Mouse (Mus musculus) embryonic facial prominence, embryonic 11.5 days (tissue): ENCODE results near the gene Tnxb. TPM values are rescaled to one million over a fixed set of nuclear protein-coding genes. Genes with fewer than 3 reads are reported as not detected.

Experiments
- ATAC-seq: fragments of 200-750 bp; cut with Nextera tagmentation; replicated peaks from 2 replicates; pipeline ENCODE4 v1.8.0; 2017; ENCODE audit warnings: low read depth; ENCODE audit not compliant: insufficient number of reproducible peaks, low FRiP score, low TSS enrichment
- DNase-seq: peaks from one replicate; pipeline ENCODE4 v3.0.0-alpha.2; 2015; ENCODE audit warnings: low spot score
- H3K27ac ChIP-seq: fragments of 300-500 bp; sonication (generic); replicated peaks from 2 replicates; pipeline ENCODE4 v1.5.1; 2014; ENCODE audit warnings: mild to moderate bottlenecking, low read depth, low read length, control low read depth
- H3K27me3 ChIP-seq: fragments of 300-500 bp; sonication (generic); 2 replicates; pipeline ENCODE4 v1.6.1; 2014; ENCODE audit warnings: mild to moderate bottlenecking, low read length, moderate library complexity, mixed read lengths; ENCODE audit not compliant: control insufficient read depth, insufficient read depth
- H3K36me3 ChIP-seq: fragments of 300-500 bp; sonication (generic); replicated peaks from 2 replicates; pipeline ENCODE4 v1.6.1; 2014; ENCODE audit warnings: low read depth, mild to moderate bottlenecking, low read length, moderate library complexity, mixed read lengths; ENCODE audit not compliant: control insufficient read depth, insufficient read depth
- H3K4me1 ChIP-seq: fragments of 300-500 bp; sonication (generic); 2 replicates; pipeline ENCODE4 v1.6.1; 2014; ENCODE audit warnings: low read length, mixed read lengths; ENCODE audit not compliant: control insufficient read depth, insufficient read depth
- H3K4me2 ChIP-seq: fragments of 300-500 bp; sonication (generic); 2 replicates; pipeline ENCODE4 v1.6.1; 2014; ENCODE audit warnings: low read depth, mild to moderate bottlenecking, control low read depth, low read length, moderate library complexity
- H3K4me3 ChIP-seq: fragments of 300-500 bp; sonication (generic); 2 replicates; pipeline ENCODE4 v1.5.1; 2014; ENCODE audit warnings: low read depth, low read length, control low read depth
- H3K9ac ChIP-seq: fragments of 300-500 bp; sonication (generic); replicated peaks from 2 replicates; pipeline ENCODE4 v1.6.1; 2014; ENCODE audit warnings: mild to moderate bottlenecking, control low read depth, low read length
- H3K9me3 ChIP-seq: fragments of 300-500 bp; sonication (generic); replicated peaks from 2 replicates; pipeline ENCODE4 v1.6.1; 2016; ENCODE audit warnings: mild to moderate bottlenecking, low read length, inconsistent platforms, mixed read lengths; ENCODE audit not compliant: control insufficient read depth
- WGBS: fragments of 180-500 bp; shearing (Covaris S2); extraction: QIAGEN DNeasy Blood & Tissue Kit; methylation state at CpG from one replicate; pipeline ENCODE4 v1.1.7; 2014; 5-methylcytosine and 5-hydroxymethylcytosine counted together
- polyA plus RNA-seq: library from polyadenylated mRNA; unstranded; fragments of >200 nt; fragmentation: Nextera tagmentation; extraction: Ambion mirVana; gene quantifications from 2 replicates; pipeline ENCODE4 v1.2.1, GENCODE M21; 2014

Tnxb gene
- polyA plus RNA-seq, 1 experiment from 2014 or later = not detected

DNA sequence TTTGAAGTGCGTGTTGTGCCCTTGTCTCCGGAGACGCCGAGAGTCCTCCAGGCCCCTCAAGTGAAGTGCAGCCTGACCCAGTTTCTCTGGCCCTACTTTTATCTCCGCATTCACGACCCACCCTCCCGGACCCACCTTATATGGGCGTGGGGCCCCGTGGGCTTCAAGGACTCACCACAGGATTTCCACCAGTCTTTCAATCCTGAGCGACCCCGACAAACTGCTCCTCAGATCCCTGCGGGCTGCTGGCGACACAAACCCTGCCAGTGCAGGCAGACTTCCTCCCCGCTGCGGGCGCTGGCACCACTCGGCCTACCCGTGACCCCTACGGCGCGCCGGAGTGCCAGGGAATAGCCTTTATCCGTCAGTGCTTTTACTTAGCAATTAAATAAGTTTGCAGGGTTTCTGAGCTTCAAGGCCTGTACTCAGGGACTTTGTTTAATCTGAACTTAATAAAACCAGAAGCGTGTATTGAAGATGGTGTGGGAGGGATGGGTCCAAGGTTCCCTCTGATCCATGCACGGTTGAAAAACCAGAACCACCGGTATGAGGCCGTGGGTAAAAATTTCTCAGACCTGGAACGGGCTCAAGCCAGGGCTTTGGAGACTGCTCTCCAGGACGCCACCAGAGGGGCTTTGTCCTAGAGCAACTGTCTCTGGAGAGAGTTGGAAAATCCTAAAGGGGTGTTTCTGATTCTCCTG, 42.2 kb upstream of the Tnxb start, which contains the start of gene Ppt2:
TSS of gene Ppt2 (minus strand) at position 568 of the 701 bp plus-strand sequence.
- ATAC-seq (no peak), DNase-seq (peak; percentile 33)
- no peaks in the 10 kb centered on the region for H3K9me3 ChIP-seq
- peak within 1 kb of the TSS; percentile 74 for H3K9ac ChIP-seq
- no peaks in the 10 kb centered on the region for H3K36me3 ChIP-seq
- H3K27ac ChIP-seq = peak within 1 kb of the TSS; percentile 80
- H3K4me3 ChIP-seq = peak within 1 kb of the TSS; percentile 53
- H3K27me3 ChIP-seq = peaks cover 29% of the 10 kb centered on the region
- 4% methylated on average over 29 of the region's 29 CpGs for WGBS
- peak within 1 kb of the TSS; percentile 92 for H3K4me2 ChIP-seq
- peaks cover 18% of the 10 kb centered on the region for H3K4me1 ChIP-seq

DNA sequence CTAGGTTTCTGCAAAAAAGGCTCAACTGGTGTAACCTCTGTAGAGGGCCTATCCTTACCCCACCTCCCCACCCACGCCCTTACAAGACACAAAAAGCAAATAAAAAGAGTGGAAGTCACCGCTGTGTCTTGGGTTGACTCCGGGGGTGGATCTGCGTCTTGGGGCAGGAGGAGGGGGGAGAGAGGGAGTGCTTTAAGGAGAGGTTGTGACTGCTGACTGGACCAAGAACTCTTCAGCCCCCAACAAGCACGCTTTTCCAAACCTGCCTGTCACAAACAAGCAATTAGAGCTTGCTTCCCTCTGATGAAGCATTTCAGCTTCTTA, 41.7 kb upstream of the Tnxb start:
- Histone ChIP-seq H3K4me2 (peak overlapping the region; percentile 92), H3K27me3 (peaks cover 31% of the 10 kb centered on the region), H3K36me3 (no peaks in the 10 kb centered on the region), H3K4me1 (peaks cover 18% of the 10 kb centered on the region), H3K9me3 (no peaks in the 10 kb centered on the region), H3K4me3 (peak overlapping the region; percentile 53; the same call in 1 of the 2 replicates), H3K27ac (no peak overlapping the region), H3K9ac (peak overlapping the region; percentile 74)
- DNase-seq (no peak), ATAC-seq (no peak)
- 15% methylated on average over 5 of the region's 5 CpGs for WGBS

DNA sequence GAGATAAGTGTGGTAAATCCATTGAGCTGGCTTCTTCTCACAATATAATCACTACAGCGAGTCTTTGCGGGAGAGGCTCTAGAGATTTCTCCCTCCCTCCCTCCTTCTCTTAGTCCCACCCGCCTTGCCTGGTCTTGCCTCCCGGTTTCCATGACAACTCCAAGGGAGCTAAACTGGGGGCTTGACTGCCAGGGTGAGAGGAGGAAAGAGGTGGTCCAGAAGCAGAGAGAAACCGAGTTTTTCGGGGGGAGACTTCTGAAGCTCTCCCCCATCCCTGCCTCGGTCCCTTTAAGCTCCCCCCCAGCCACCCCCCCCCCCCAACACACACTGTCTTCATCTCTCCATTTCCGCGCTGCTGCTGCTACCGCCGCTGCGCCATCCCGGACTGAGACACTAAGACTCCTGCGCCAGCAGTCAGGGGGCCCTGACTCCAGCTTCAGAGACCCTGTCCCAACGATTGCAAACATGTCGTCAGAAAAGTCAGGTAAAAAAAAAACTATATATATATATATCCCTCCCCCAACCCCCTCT, 41.0 kb upstream of the Tnxb start, which contains the start of gene Prrt1:
TSS of gene Prrt1 (plus strand) at position 313 of the 531 bp plus-strand sequence.
- peak; percentile 71 for DNase-seq
- H3K9ac ChIP-seq = peak within 1 kb of the TSS; percentile 74
- ATAC-seq = no peak
- H3K4me1 ChIP-seq = peaks cover 18% of the 10 kb centered on the region
- WGBS = under 1% methylated on average over 16 of the region's 16 CpGs
- no peaks in the 10 kb centered on the region for H3K36me3 ChIP-seq
- peak within 1 kb of the TSS; percentile 53 for H3K4me3 ChIP-seq
- no peak within 1 kb of the TSS for H3K27ac ChIP-seq
- peaks cover 31% of the 10 kb centered on the region for H3K27me3 ChIP-seq
- H3K4me2 ChIP-seq = peak within 1 kb of the TSS; percentile 92
- H3K9me3 ChIP-seq = no peaks in the 10 kb centered on the region

DNA sequence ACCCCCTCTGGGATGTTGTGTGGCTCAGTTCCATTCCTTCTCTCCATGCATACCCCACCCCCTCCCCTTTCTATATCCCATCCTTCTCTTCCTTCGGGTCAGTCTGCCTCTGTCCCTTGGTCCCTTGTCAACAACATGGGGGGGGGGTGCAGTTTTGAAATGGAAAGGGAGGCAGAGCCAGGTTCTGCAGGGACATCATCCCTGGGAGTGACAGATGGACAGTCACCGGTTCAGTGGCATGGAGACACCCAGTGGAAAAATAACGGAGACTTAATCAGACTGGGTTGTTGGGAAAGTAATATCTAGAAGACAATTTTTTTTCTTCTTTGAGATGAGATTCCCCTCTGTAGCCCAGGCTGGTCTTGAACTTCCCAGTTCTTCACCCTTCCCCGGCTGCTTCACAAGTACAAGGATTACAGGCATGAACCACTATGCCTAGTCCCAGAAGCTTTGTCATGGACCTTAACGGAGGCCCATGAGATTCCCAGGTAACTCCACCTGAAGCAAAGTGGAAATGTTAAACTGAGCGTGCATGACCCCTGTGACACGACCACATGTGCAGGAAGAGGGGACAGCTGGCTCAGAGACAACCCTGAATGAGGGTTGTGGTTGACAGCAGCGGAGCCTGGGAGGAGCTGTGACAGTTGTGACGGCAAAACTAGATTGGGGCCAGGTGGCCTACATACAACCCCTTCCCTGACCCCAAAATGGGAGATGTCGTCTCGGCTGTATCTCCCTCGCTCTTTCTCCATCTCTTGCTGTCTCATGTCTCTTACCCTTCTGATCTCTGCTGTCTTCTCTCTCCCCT, 40.3 kb upstream of the Tnxb start:
- Histone ChIP-seq H3K27ac (no peak overlapping the region), H3K9me3 (no peaks in the 10 kb centered on the region), H3K27me3 (peaks cover 31% of the 10 kb centered on the region), H3K4me2 (peak overlapping the region; percentile 32; the same call in 1 of the 2 replicates), H3K4me3 (peak overlapping the region; percentile 22; the same call in 1 of the 2 replicates), H3K9ac (no peak overlapping the region), H3K36me3 (no peaks in the 10 kb centered on the region), H3K4me1 (peaks cover 18% of the 10 kb centered on the region)
- no peak for ATAC-seq
- DNase-seq = no peak
- 11% methylated on average over 12 of the region's 12 CpGs for WGBS

DNA sequence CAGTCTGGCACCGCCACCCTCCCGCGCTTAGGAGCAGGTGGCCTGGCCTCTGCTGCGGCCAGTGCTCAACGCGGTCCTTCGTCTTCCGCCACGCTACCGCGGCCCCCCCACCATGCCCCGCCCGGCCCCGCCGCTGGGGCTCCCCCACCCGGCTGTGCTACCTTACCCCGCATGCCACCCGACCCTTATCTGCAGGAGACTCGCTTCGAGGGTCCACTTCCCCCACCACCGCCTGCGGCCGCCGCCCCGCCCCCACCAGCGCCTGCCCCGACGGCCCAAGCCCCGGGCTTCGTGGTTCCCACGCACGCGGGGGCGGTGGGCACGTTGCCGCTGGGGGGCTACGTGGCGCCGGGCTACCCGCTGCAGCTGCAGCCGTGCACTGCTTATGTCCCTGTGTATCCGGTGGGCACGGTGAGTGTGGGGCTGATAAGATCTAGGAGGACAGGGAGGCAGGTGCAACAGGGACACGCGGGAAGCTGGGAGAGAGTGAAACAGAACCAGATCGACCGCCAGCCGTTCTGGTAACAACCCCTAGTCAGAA, 39.5 kb upstream of the Tnxb start:
- no peak overlapping the region for H3K27ac ChIP-seq
- peaks cover 31% of the 10 kb centered on the region for H3K27me3 ChIP-seq
- peak overlapping the region; percentile 28 for H3K9ac ChIP-seq
- peaks cover 18% of the 10 kb centered on the region for H3K4me1 ChIP-seq
- ATAC-seq (no peak), DNase-seq (no peak)
- H3K36me3 ChIP-seq = no peaks in the 10 kb centered on the region
- H3K4me2 ChIP-seq = peak overlapping the region; percentile 32
- 4% methylated on average over 42 of the region's 48 CpGs for WGBS
- H3K9me3 ChIP-seq = no peaks in the 10 kb centered on the region
- H3K4me3 ChIP-seq = peak overlapping the region; percentile 22

DNA sequence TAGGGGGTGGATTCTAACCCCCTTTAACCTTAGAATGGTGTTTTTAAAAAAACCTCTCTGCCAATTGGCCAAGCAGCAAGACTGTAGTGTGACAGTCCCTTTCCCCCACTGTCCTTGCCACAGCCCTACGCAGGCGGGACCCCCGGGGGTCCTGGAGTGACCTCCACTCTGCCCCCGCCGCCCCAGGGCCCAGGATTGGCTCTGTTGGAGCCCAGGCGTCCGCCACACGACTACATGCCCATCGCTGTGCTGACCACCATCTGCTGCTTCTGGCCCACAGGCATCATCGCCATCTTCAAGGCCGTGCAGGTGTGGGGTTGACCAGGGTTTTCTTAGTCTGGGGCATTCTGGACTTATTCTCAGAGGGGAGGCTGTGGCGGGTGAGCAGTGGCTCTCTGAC, 38.7 kb upstream of the Tnxb start:
- Histone ChIP-seq H3K4me1 (peaks cover 14% of the 10 kb centered on the region), H3K4me3 (peak overlapping the region; percentile 32), H3K9me3 (no peaks in the 10 kb centered on the region), H3K36me3 (no peaks in the 10 kb centered on the region), H3K9ac (no peak overlapping the region; the same call in 1 of the 2 replicates), H3K4me2 (peak overlapping the region; percentile 74), H3K27ac (no peak overlapping the region), H3K27me3 (peaks cover 31% of the 10 kb centered on the region)
- no peak for DNase-seq
- no peak for ATAC-seq
- 1% methylated on average over 11 of the region's 12 CpGs for WGBS

DNA sequence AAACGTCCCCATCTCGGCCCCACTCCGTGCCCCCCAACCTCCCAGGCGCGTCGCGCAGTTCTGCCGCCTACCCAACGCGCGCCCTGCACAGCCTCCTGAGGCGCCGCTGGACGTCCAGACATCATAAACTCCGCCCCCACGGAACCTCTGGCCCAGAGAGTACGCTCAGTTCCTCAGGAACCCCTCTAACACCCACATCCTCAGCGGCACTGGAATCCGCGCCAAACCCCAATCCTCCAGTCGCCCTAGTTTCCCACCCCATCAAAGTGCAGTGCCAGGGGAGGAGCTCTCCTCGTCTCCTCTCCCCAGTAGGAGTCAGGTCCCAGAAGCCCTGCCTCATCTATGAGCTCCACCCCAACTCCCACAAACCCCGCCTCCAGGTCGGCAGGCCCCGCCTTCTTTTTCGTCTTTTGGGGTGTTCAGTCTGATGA, 38.1 kb upstream of the Tnxb start:
- H3K4me2 ChIP-seq = peak overlapping the region; percentile 74
- no peak for ATAC-seq
- H3K4me1 ChIP-seq = peaks cover 14% of the 10 kb centered on the region
- H3K9me3 ChIP-seq = no peaks in the 10 kb centered on the region
- H3K27me3 ChIP-seq = peaks cover 31% of the 10 kb centered on the region
- no peak overlapping the region for H3K27ac ChIP-seq
- peak overlapping the region; percentile 32; the same call in 1 of the 2 replicates for H3K9ac ChIP-seq
- WGBS = 2% methylated on average over 26 of the region's 26 CpGs
- no peaks in the 10 kb centered on the region for H3K36me3 ChIP-seq
- peak; percentile 66 for DNase-seq
- H3K4me3 ChIP-seq = peak overlapping the region; percentile 32
